Mouse (Mus musculus) forebrain, embryonic 10.5 days (tissue): ENCODE measurements around the gene Zfp988. TPM values are rescaled to one million over a fixed set of nuclear protein-coding genes. Genes with fewer than 3 reads are reported as not detected.
"Not testable (repeated sequence)": the region's sequence is repeated elsewhere in the genome, so short reads cannot be mapped to it uniquely, and the experiment has no call there.

Experiments used
- DNase-seq: peaks from one replicate; pipeline ENCODE4 v3.0.0-alpha.2; 2017; ENCODE audit warnings: low spot score; ENCODE audit errors: extremely low spot score
- H3K27ac ChIP-seq: fragments of 300-500 bp; sonication (generic); 2 replicates; pipeline ENCODE4 v1.5.1; 2016; ENCODE audit warnings: mild to moderate bottlenecking
- H3K27me3 ChIP-seq: fragments of 300-500 bp; sonication (generic); 2 replicates; pipeline ENCODE4 v1.6.1; 2016; ENCODE audit warnings: mild to moderate bottlenecking; ENCODE audit not compliant: poor library complexity, severe bottlenecking
- H3K36me3 ChIP-seq: fragments of 300-500 bp; sonication (generic); replicated peaks from 2 replicates; pipeline ENCODE4 v1.6.1; 2016; ENCODE audit warnings: mild to moderate bottlenecking, moderate library complexity
- H3K4me1 ChIP-seq: fragments of 300-500 bp; sonication (generic); 2 replicates; pipeline ENCODE4 v1.6.1; 2016
- H3K4me3 ChIP-seq: fragments of 300-500 bp; sonication (generic); 2 replicates; pipeline ENCODE4 v1.5.1; 2016; ENCODE audit warnings: mild to moderate bottlenecking, moderate library complexity
- H3K9me3 ChIP-seq: fragments of 300-500 bp; sonication (generic); 2 replicates; pipeline ENCODE4 v1.6.1; 2016; ENCODE audit warnings: mild to moderate bottlenecking, moderate library complexity
- WGBS: fragments of 180-500 bp; shearing (Covaris S2); methylation state at CpG from one replicate; pipeline ENCODE4 v1.1.7; 2016; 5-methylcytosine and 5-hydroxymethylcytosine counted together
- polyA plus RNA-seq: library from polyadenylated mRNA; unstranded; fragments of >200 nt; fragmentation: Nextera tagmentation; extraction: Ambion mirVana; gene quantifications from 2 replicates; pipeline ENCODE4 v1.2.1, GENCODE M21; 2016

Gene Zfp988
- polyA plus RNA-seq = 0.16 TPM in 1 of 2 replicates, not detected in the other

DNA sequence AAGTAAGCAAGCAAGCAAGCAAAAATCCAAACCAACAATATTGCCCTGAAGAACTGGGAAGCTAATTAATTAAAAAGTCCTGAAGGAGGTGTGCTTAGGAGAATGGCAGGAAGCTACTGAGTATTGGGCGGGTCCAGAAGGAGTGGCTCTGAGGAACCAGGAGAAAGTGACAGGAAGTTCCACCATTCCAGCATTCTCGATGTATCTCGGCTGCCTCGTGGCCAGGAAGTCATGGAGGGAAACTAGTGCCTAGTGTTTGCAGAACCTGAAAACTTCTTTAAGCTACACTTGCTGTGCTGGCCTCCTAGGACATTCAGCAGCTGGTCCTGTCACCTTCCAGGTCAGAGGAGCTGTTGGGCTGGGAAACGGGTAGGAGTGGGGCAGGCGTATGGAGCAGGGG, at the start of gene Zfp988:
Zfp988 (plus strand) TSS at position 239 of the 400 bp plus-strand sequence.
- peak; percentile 13 for DNase-seq
- not testable (repeated sequence) for H3K4me3 ChIP-seq, H3K36me3 ChIP-seq, H3K27me3 ChIP-seq, H3K4me1 ChIP-seq, H3K27ac ChIP-seq
- peaks cover 17% of the 10 kb centered on the region for H3K9me3 ChIP-seq
- whole genome bisulfite sequencing = 94% methylated on average over 6 of the region's 6 CpGs

DNA sequence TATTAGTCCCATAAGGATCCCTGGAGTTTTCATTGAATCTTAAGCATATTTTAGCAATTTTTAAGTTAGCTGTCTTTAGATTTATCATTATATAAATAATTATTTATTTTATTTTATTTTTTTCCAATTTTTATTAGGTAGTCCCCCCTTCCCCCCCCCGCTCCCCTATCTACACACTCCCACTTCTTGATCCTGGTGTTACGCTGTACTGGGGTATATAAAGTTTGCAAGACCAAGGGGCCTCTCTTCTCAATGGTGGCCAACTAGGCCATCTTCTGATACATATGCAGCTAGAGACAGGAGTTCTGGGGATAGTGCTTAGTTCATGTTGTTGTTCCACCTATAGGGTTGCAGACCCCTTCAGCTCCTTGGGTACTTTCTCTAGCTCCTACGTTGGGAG, 42.8 kb upstream of the Zfp988 start:
- peaks cover 43% of the 10 kb centered on the region for H3K9me3 ChIP-seq
- not testable (repeated sequence) for H3K27me3 ChIP-seq, H3K4me1 ChIP-seq, DNase-seq, H3K36me3 ChIP-seq, H3K27ac ChIP-seq, H3K4me3 ChIP-seq
- WGBS = 91% methylated on average over 2 of the region's 3 CpGs

GRCm38 (mm10) chr4:147267302-147267701, 38.2 kb upstream of the Zfp988 start:
- 91% methylated on average over 17 of the region's 17 CpGs for WGBS
- H3K36me3 ChIP-seq, DNase-seq, H3K4me1 ChIP-seq, H3K27ac ChIP-seq, H3K4me3 ChIP-seq, H3K27me3 ChIP-seq: not testable (repeated sequence)
- H3K9me3 ChIP-seq = peaks cover 51% of the 10 kb centered on the region

- not testable (repeated sequence) for H3K4me1 ChIP-seq, H3K4me3 ChIP-seq, DNase-seq, H3K27me3 ChIP-seq, H3K27ac ChIP-seq, H3K36me3 ChIP-seq
- peaks cover 57% of the 10 kb centered on the region for H3K9me3 ChIP-seq
- 89% methylated on average over 25 of the region's 25 CpGs for WGBS
Observed at GRCm38 (mm10) chr4:147268735-147269134, 36.7 kb upstream of the Zfp988 start.

GRCm38 (mm10) chr4:147270026-147270425, 35.4 kb upstream of the Zfp988 start:
- H3K9me3 ChIP-seq = peaks cover 69% of the 10 kb centered on the region
- WGBS = 92% methylated on average over 4 of the region's 4 CpGs
- H3K27me3 ChIP-seq = not testable (repeated sequence)

DNA sequence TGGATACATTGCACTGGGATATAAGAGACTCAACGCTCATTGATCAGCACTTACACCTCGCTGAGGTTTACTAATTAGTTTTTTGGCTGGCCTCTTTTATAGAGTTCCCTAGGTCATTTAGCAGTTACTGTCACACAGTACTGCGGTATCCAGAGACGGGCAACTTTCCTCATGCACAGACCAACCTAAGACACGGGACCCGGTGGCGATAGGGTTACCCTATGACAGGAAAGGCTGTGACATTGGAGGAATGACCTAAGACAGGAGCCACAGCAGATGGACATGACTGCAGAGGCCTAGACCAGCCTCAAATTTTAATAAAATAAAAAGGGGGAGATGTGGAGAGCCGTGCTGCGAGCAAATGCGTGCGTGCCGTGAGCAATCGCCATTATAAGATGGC, 33.9 kb upstream of the Zfp988 start:
- H3K4me1 ChIP-seq, H3K27ac ChIP-seq, H3K4me3 ChIP-seq, DNase-seq, H3K36me3 ChIP-seq, H3K27me3 ChIP-seq: not testable (repeated sequence)
- H3K9me3 ChIP-seq = peaks cover 78% of the 10 kb centered on the region
- WGBS = 90% methylated on average over 13 of the region's 13 CpGs

More at GRCm38 (mm10) chr4:147270026-147270425, 35.4 kb upstream of the Zfp988 start:
- not testable (repeated sequence) for H3K4me3 ChIP-seq, H3K4me1 ChIP-seq, H3K27ac ChIP-seq, H3K36me3 ChIP-seq
- DNase-seq = peak; percentile 14

- H3K27ac ChIP-seq, H3K36me3 ChIP-seq, H3K4me1 ChIP-seq, H3K27me3 ChIP-seq: not testable (repeated sequence)
- peak; percentile 30 for DNase-seq
- H3K4me3 ChIP-seq = peak overlapping the region; percentile 38
- WGBS = 37% methylated on average over 58 of the region's 58 CpGs
- H3K9me3 ChIP-seq = peaks cover 62% of the 10 kb centered on the region
Observed at GRCm38 (mm10) chr4:147275021-147275772, 30.3 kb upstream of the Zfp988 start.

GRCm38 (mm10) chr4:147275773-147276140, 29.7 kb upstream of the Zfp988 start:
- not testable (repeated sequence) for H3K27ac ChIP-seq, H3K36me3 ChIP-seq, H3K4me1 ChIP-seq, H3K27me3 ChIP-seq
- Histone ChIP-seq H3K4me3 (peak overlapping the region; percentile 38), H3K9me3 (peaks cover 63% of the 10 kb centered on the region)
- peak; percentile 14 for DNase-seq
- WGBS = 30% methylated on average over 54 of the region's 54 CpGs

DNA sequence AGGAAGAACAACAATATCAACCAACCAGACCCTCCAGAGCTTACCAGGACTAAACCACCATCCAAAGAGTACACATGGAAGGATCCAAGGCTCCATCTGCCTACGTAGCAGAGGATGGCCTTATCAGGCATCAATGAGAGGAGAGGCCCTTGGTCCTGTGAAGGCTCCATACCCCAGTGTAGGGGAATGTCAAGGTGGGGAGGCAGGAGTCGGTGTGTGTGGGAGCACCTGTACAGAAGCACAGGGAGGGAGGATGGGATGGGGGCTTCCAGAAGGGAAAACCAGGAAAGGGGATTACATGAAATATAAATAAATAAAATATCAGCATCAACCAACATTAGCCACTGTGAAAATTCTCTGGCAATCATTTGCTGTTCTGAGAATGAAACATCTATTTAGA, 25.1 kb upstream of the Zfp988 start:
- not testable (repeated sequence) for H3K27ac ChIP-seq, H3K4me1 ChIP-seq, H3K36me3 ChIP-seq, DNase-seq, H3K4me3 ChIP-seq, H3K27me3 ChIP-seq
- H3K9me3 ChIP-seq = peaks cover 26% of the 10 kb centered on the region
- WGBS = 77% methylated on average over 2 of the region's 2 CpGs

DNA sequence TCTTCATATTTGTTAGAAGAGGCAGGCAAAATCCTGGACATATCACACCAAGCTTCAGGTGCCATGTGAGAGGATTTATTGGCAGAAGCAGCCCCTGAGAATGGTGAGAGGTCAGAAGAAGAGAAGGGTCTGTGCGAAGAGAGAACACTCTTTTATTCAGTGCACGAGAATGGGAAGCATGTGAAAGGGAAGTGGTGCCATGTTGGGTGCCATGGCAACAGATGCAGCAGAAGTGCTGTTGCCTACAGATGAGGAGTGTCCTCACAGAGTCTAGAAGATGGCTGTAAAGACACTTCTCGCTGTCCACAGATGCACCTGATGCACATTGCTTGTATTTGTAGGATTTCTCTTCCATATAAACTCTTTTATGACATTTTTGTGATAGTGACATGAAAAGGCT, 6.9 kb upstream of the Zfp988 start:
- H3K9me3 ChIP-seq = peaks cover 21% of the 10 kb centered on the region
- H3K4me1 ChIP-seq, H3K27ac ChIP-seq, DNase-seq, H3K4me3 ChIP-seq, H3K27me3 ChIP-seq, H3K36me3 ChIP-seq: not testable (repeated sequence)
- 76% methylated on average over 3 of the region's 3 CpGs for WGBS

- H3K4me3 ChIP-seq, H3K4me1 ChIP-seq, H3K27me3 ChIP-seq, DNase-seq, H3K27ac ChIP-seq, H3K36me3 ChIP-seq: not testable (repeated sequence)
- H3K9me3 ChIP-seq = peaks cover 24% of the 10 kb centered on the region
Observed at GRCm38 (mm10) chr4:147302375-147302774, 3.1 kb upstream of the Zfp988 start.

- H3K4me1 ChIP-seq, H3K27ac ChIP-seq, DNase-seq, H3K27me3 ChIP-seq, H3K4me3 ChIP-seq, H3K36me3 ChIP-seq: not testable (repeated sequence)
- H3K9me3 ChIP-seq = peaks cover 75% of the 10 kb centered on the region
- 92% methylated on average over 2 of the region's 2 CpGs for WGBS
Observed at GRCm38 (mm10) chr4:147335036-147335690, 29.7 kb downstream of the Zfp988 start.

GRCm38 (mm10) chr4:147335691-147336367, 30.4 kb downstream of the Zfp988 start:
- H3K9me3 ChIP-seq = peaks cover 81% of the 10 kb centered on the region
- 24% methylated on average over 1 of the region's 1 CpGs for WGBS
- not testable (repeated sequence) for H3K27ac ChIP-seq, H3K36me3 ChIP-seq, H3K27me3 ChIP-seq, H3K4me3 ChIP-seq, H3K4me1 ChIP-seq
- peak; percentile 13 for DNase-seq
